Mouse (Mus musculus): ENCODE measurements at regions not wholly inside any gene's neighbourhood (a gene's known extent, or its start where the extent isn't known, plus 50 kb on each side); places are given as distances from the start of the nearest gene placed in this dataset.

DNA sequence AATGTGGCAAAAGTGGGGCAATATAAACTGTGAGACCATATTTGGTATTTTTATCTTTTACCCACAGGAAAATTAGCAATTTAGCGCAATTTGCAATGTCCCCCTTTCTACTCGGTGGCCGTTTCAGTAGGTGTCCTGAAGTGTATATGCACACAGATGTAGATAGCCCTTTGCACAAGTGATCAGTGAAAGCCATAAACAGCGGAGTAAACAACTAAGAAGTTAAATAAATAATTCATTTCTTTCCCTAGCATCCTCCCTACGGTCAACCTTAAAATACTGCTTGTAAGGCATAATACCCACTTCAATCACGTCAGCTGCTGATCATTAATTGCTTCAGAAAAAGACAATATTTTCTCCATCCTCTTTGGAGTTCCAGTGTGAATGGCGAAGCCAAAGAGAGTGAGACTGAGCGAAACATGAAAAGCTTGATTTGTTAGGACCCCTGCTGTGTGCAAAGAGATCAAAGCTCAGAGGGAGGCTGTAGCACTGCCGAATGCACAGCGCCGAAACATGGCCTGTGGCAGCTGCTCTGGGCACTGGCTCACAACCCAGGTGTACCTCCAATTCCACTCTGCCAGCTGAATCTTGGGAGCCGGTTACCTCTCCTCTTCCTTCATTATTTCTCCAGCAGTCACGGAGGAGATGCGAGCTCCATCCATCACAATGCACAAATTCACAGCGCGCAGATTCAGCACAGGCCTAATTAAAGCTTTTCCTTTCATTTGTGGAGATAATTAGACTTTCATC lies 618.1 kb upstream of the Tenm3 start:
- Histone ChIP-seq H3K36me3 (ENCODE audit: control insufficient read depth, insufficient read depth, low read length) (no peaks in the 10 kb centered on the region), H3K4me3 (ENCODE audit: low read length) (no peak overlapping the region), H3K9ac (ENCODE audit: low read depth, low read length) (no peak overlapping the region), H3K4me1 (ENCODE audit: control insufficient read depth, insufficient read depth, low read length) (no peaks in the 10 kb centered on the region), H3K27me3 (ENCODE audit: control insufficient read depth, insufficient read depth, low read length) (no peaks in the 10 kb centered on the region), H3K9me3 (ENCODE audit: control insufficient read depth, low read length) (no peaks in the 10 kb centered on the region), H3K27ac (ENCODE audit: low read depth, low read length) (no peak overlapping the region), H3K4me2 (replicated peaks; ENCODE audit: low read depth, low read length) (no peak overlapping the region)
- no peak for ATAC-seq (ENCODE audit: low FRiP score, low TSS enrichment)
- 40% methylated on average over 16 of the region's 16 CpGs for WGBS

DNA sequence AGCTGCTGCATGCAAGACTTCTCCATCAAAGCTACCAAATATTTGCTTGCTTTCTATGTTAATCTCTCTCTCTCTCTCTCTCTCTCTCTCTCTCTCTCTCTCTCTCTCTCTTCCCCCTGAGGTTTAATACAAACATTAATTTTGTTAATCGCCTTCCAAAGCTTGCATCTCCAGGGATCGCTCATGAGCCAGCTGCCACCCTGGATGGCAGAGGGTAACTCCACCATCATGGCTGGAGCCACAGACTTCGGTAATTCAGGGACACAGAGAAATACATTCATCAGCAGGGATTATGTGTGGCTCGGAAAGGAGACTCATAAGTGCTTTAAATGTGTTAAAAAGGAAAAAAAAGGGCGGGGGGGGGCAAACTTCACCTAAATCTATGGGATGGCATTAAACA lies 601.7 kb upstream of the Tenm3 start:
- Histone ChIP-seq H3K4me2 (replicated peaks; ENCODE audit: low read depth, low read length) (no peak overlapping the region), H3K4me1 (ENCODE audit: control insufficient read depth, insufficient read depth, low read length) (no peaks in the 10 kb centered on the region), H3K4me3 (ENCODE audit: low read length) (no peak overlapping the region), H3K27me3 (ENCODE audit: control insufficient read depth, insufficient read depth, low read length) (no peaks in the 10 kb centered on the region), H3K9me3 (ENCODE audit: control insufficient read depth, low read length) (no peaks in the 10 kb centered on the region), H3K36me3 (ENCODE audit: control insufficient read depth, insufficient read depth, low read length) (no peaks in the 10 kb centered on the region), H3K9ac (ENCODE audit: low read depth, low read length) (no peak overlapping the region), H3K27ac (ENCODE audit: low read depth, low read length) (no peak overlapping the region)
- WGBS, result 70% methylated on average over 5 of the region's 5 CpGs
- ATAC-seq (ENCODE audit: low FRiP score, low TSS enrichment), result no peak

DNA sequence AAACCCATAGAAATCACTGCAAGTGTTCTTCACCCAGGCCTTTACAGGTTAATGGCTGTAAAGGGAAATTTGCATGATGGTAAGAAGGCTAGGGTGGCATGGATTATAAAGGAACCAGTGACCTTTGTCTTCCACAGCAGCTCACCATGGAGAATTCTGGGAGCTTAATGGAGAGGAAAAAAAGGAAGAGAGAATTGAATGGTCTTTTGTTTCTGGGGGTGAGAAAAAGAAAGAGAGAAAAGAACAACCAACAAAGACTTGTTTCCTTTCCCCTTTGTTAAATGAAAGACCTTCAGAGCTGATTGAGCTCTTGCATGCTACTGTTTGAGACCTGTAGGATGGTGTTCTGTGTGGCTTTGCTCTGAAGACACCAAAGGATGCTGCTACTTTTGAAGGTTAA lies 597.5 kb upstream of the Tenm3 start:
- no peaks in the 10 kb centered on the region for H3K27me3 ChIP-seq (ENCODE audit: control insufficient read depth, insufficient read depth, low read length)
- H3K9me3 ChIP-seq (ENCODE audit: control insufficient read depth, low read length), result no peaks in the 10 kb centered on the region
- H3K27ac ChIP-seq (ENCODE audit: low read depth, low read length), result no peak overlapping the region
- ATAC-seq (ENCODE audit: low FRiP score, low TSS enrichment), result no peak
- no peak overlapping the region for H3K9ac ChIP-seq (ENCODE audit: low read depth, low read length)
- H3K4me3 ChIP-seq (ENCODE audit: low read length), result no peak overlapping the region
- no peak overlapping the region for H3K4me2 ChIP-seq (replicated peaks; ENCODE audit: low read depth, low read length)
- no peaks in the 10 kb centered on the region for H3K36me3 ChIP-seq (ENCODE audit: control insufficient read depth, insufficient read depth, low read length)
- H3K4me1 ChIP-seq (ENCODE audit: control insufficient read depth, insufficient read depth, low read length), result no peaks in the 10 kb centered on the region

DNA sequence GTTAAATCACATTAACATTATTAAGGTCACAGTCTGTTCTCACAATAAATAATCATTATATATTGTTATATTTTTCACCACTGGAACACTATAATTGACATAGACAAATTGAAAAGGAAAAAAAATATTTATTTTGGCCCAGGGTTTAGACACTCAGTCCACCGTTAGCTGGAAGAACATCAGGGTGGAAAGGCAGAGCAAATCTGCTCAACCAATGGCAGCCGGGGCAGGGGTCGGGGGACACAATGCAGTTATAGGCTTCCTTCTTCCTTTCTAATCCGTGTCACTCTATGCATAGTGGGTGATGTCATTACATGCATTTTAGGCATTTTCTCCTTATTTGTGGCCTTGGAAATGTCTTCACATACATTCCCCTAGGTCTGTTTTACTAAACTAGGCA lies 552.8 kb upstream of the Tenm3 start:
- peak; percentile 55; the same call in 1 of the 2 replicates for ATAC-seq (ENCODE audit: low FRiP score, low TSS enrichment)

DNA sequence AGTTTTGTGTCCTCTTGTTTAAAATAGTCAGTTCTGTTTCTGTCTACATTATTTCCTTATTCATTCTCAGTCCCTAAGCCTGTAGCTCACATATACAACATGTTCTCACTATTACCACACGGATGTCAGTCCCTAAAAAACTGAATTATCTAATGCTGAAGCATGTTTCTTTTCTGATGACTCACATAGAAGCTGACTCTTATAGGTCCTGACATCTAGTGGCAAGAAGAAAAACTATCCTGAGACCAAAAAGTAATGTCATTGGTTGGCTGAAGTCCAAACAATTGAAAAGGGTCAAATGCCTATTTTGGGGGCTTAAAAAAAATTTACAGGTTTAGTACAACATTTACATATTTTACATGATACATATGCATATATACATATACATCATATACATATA lies 551.3 kb upstream of the Tenm3 start:
- Histone ChIP-seq H3K36me3 (ENCODE audit: control insufficient read depth, insufficient read depth, low read length) (no peaks in the 10 kb centered on the region), H3K27ac (ENCODE audit: low read depth, low read length) (no peak overlapping the region), H3K4me1 (ENCODE audit: control insufficient read depth, insufficient read depth, low read length) (no peaks in the 10 kb centered on the region), H3K9me3 (ENCODE audit: control insufficient read depth, low read length) (no peaks in the 10 kb centered on the region), H3K4me3 (ENCODE audit: low read length) (no peak overlapping the region), H3K27me3 (ENCODE audit: control insufficient read depth, insufficient read depth, low read length) (no peaks in the 10 kb centered on the region), H3K4me2 (replicated peaks; ENCODE audit: low read depth, low read length) (no peak overlapping the region), H3K9ac (ENCODE audit: low read depth, low read length) (no peak overlapping the region)
- WGBS, result 42% methylated on average over 1 of the region's 1 CpGs
- ATAC-seq (ENCODE audit: low FRiP score, low TSS enrichment), result no peak

More for the DNA sequence above, 552.8 kb upstream of the Tenm3 start:
- Histone ChIP-seq H3K36me3 (ENCODE audit: control insufficient read depth, insufficient read depth, low read length) (no peaks in the 10 kb centered on the region), H3K4me2 (replicated peaks; ENCODE audit: low read depth, low read length) (no peak overlapping the region), H3K9ac (ENCODE audit: low read depth, low read length) (no peak overlapping the region), H3K27ac (ENCODE audit: low read depth, low read length) (no peak overlapping the region), H3K4me3 (ENCODE audit: low read length) (no peak overlapping the region), H3K4me1 (ENCODE audit: control insufficient read depth, insufficient read depth, low read length) (no peaks in the 10 kb centered on the region), H3K27me3 (ENCODE audit: control insufficient read depth, insufficient read depth, low read length) (no peaks in the 10 kb centered on the region), H3K9me3 (ENCODE audit: control insufficient read depth, low read length) (no peaks in the 10 kb centered on the region)
- 49% methylated on average over 4 of the region's 4 CpGs for WGBS

DNA sequence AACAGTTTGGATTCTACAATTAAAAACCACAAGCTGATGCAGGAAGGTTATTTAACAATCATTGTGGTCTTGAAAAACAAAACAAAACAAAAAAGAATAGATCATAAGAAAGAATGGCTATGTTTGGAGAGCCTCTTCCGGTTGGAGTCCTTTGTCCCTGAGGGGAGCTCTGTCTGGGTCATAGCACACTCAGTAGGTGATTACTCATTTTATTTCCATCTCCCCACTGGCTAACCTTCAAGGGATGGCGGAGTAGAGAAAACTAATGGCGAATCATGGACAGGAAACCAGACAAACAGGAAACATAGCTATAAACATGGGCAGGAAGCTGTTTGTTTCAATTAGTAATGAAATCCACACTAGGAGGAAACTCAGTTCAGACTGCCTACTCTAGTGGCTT lies 545.8 kb upstream of the Tenm3 start:
- WGBS, result 62% methylated on average over 3 of the region's 3 CpGs
- Histone ChIP-seq H3K9ac (ENCODE audit: low read depth, low read length) (no peak overlapping the region), H3K4me1 (ENCODE audit: control insufficient read depth, insufficient read depth, low read length) (no peaks in the 10 kb centered on the region), H3K4me2 (replicated peaks; ENCODE audit: low read depth, low read length) (no peak overlapping the region), H3K27me3 (ENCODE audit: control insufficient read depth, insufficient read depth, low read length) (no peaks in the 10 kb centered on the region), H3K9me3 (ENCODE audit: control insufficient read depth, low read length) (no peaks in the 10 kb centered on the region), H3K27ac (ENCODE audit: low read depth, low read length) (no peak overlapping the region), H3K36me3 (ENCODE audit: control insufficient read depth, insufficient read depth, low read length) (no peaks in the 10 kb centered on the region), H3K4me3 (ENCODE audit: low read length) (no peak overlapping the region)
- ATAC-seq (ENCODE audit: low FRiP score, low TSS enrichment), result no peak

DNA sequence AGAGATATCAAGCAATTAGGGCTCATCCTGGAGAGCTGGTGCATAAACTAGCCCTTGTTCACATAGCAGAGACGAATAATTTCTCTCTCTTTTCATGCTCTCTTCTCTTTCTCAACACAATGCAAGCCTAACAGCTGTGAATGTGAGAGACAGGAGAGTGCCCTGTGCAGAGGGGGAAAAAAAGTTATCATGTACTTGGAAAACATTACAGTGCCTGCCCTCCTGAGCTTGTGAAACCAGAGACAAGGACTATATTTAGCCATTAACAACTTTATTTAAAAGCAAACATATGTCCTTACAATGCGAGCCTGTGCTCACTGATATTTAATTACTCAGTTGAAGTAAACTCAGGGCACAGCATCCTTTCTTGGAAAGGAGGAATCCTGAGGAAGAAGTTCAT lies 543.8 kb upstream of the Tenm3 start:
- H3K4me1 ChIP-seq (ENCODE audit: control insufficient read depth, insufficient read depth, low read length), result no peaks in the 10 kb centered on the region
- H3K4me3 ChIP-seq (ENCODE audit: low read length), result no peak overlapping the region
- no peaks in the 10 kb centered on the region for H3K9me3 ChIP-seq (ENCODE audit: control insufficient read depth, low read length)
- no peak overlapping the region for H3K27ac ChIP-seq (ENCODE audit: low read depth, low read length)
- no peaks in the 10 kb centered on the region for H3K36me3 ChIP-seq (ENCODE audit: control insufficient read depth, insufficient read depth, low read length)
- H3K27me3 ChIP-seq (ENCODE audit: control insufficient read depth, insufficient read depth, low read length), result no peaks in the 10 kb centered on the region
- no peak for ATAC-seq (ENCODE audit: low FRiP score, low TSS enrichment)
- H3K9ac ChIP-seq (ENCODE audit: low read depth, low read length), result no peak overlapping the region
- no peak overlapping the region for H3K4me2 ChIP-seq (replicated peaks; ENCODE audit: low read depth, low read length)
- 43% methylated on average over 2 of the region's 2 CpGs for WGBS

DNA sequence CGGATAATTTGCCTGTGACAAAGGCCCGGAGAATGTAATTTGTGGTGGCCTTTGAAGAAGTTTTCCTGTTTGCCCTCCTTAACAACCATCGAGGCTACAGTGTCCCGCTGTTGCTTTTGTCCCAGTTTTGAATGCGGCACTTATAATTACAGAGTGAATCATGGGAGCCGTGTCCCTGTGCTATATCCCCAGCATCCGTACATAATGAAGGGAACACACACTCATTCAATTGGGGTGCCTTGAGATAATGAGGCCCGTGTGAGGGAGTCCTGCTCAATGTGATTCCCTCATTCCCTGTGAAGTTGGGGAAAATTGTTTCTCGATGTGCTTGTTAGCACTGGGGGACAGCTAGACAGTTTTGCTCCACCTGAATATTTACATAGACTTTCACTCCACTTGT lies 528.9 kb upstream of the Tenm3 start:
- H3K4me2 ChIP-seq (replicated peaks; ENCODE audit: low read depth, low read length), result no peak overlapping the region
- no peaks in the 10 kb centered on the region for H3K9me3 ChIP-seq (ENCODE audit: control insufficient read depth, low read length)
- H3K27ac ChIP-seq (ENCODE audit: low read depth, low read length), result no peak overlapping the region
- no peaks in the 10 kb centered on the region for H3K36me3 ChIP-seq (ENCODE audit: control insufficient read depth, insufficient read depth, low read length)
- no peak for ATAC-seq (ENCODE audit: low FRiP score, low TSS enrichment)
- H3K4me3 ChIP-seq (ENCODE audit: low read length), result no peak overlapping the region
- H3K4me1 ChIP-seq (ENCODE audit: control insufficient read depth, insufficient read depth, low read length), result no peaks in the 10 kb centered on the region
- 91% methylated on average over 9 of the region's 9 CpGs for WGBS
- no peak overlapping the region for H3K9ac ChIP-seq (ENCODE audit: low read depth, low read length)
- no peaks in the 10 kb centered on the region for H3K27me3 ChIP-seq (ENCODE audit: control insufficient read depth, insufficient read depth, low read length)

DNA sequence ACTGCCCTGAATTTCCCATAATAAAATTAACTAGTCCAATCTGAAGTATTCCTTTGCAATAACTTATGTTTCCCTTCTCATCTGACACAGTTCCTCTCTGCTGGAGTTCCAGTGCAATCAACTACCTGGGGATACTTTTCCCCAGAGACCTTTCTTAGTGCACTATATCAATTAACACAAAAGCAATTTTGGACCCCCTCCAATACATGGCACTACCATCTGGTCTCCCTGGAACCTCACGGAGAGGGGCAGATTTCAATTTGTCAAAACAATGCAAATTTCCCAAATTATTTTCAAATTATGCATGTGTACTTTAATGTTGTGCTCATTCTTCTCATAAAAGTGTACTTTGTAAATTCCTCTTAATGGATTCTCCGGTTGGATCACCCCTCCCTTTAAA lies 518.9 kb upstream of the Tenm3 start:
- no peaks in the 10 kb centered on the region for H3K27me3 ChIP-seq (ENCODE audit: control insufficient read depth, insufficient read depth, low read length)
- WGBS, result 83% methylated on average over 2 of the region's 2 CpGs

More for the DNA sequence above, 518.9 kb upstream of the Tenm3 start:
- ATAC-seq (ENCODE audit: low FRiP score, low TSS enrichment), result no peak
- Histone ChIP-seq H3K4me2 (replicated peaks; ENCODE audit: low read depth, low read length) (no peak overlapping the region), H3K36me3 (ENCODE audit: control insufficient read depth, insufficient read depth, low read length) (no peaks in the 10 kb centered on the region), H3K9ac (ENCODE audit: low read depth, low read length) (no peak overlapping the region), H3K9me3 (ENCODE audit: control insufficient read depth, low read length) (no peaks in the 10 kb centered on the region), H3K4me3 (ENCODE audit: low read length) (no peak overlapping the region), H3K27ac (ENCODE audit: low read depth, low read length) (no peak overlapping the region), H3K4me1 (ENCODE audit: control insufficient read depth, insufficient read depth, low read length) (no peaks in the 10 kb centered on the region)
